Comparison of ENCODE assay signal across 8 mouse cellular contexts in the genomic region with DNA sequence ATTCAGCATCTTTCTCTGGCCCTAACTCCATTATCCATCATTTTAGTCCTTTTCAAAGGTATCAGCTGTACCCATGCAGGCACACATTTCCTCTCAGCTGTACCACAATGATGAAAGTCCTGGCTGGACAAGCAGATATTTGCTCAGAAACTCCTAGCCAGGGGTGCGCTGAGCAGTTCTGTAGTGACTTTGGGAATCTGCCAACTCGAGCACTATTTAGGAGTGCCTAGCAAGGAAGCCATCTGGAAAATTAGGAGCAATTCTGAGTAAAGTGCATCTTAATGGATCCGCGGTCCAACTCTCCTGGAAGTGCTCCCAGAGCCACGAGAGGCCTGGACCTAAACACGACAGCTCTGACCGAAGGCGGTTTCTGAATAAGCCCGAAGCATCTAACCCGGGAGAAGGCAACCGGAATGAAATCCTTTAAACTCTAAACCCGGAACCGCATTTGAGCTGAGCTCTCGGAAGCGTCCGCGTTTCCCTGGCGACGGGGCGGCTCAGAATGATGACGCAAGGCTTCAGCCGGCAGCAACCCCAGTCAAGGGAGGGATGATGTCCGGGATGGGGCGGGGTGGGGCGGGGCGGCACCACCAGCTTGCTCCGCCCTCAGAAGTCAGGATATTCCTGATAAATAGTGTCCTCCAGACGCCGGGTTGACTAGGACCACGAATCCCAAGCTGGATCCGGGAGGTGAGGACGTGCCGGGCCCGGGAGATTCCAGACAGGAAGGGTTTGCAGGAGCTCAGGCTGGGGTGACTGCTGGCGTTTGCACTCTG. TPM values are rescaled to one million over a fixed set of nuclear protein-coding genes. Genes with fewer than 3 reads are reported as not detected.
DNase-seq lines count a peak whose midpoint lies in the region; ATAC-seq and TF ChIP-seq lines count a peak whose summit lies in the region.

A gene (plus strand): TSS at position 596 of the 776 bp plus-strand sequence.

- no peaks in the 10 kb centered on the region for H3K27me3 ChIP-seq in hindbrain, embryonic 10.5 days (ENCODE audit: insufficient read depth, poor library complexity, severe bottlenecking)
- no peaks in the 10 kb centered on the region for H3K27me3 ChIP-seq in lung, postnatal 0 days (replicated peaks; ENCODE audit: insufficient read depth, low read length)

- H3K4me1 ChIP-seq in hindbrain, embryonic 10.5 days (replicated peaks) = peaks cover 15% of the 10 kb centered on the region
- H3K4me1 ChIP-seq in lung, postnatal 0 days (ENCODE audit: insufficient read depth, low read depth, low read length) = peaks cover 10% of the 10 kb centered on the region; the same call in 1 of the 2 replicates

- under 1% methylated on average over 35 of the region's 35 CpGs for WGBS in hindbrain, embryonic 10.5 days
- under 1% methylated on average over 35 of the region's 35 CpGs for WGBS in lung, postnatal 0 days

- H3K4me2 ChIP-seq in lung, postnatal 0 days (replicated peaks; ENCODE audit: low read depth, low read length) = peak within 1 kb of the TSS; percentile 68

- TF ChIP-seq EP300 in lung, postnatal 0 days (IDR thresholded peaks at IDR 0.05) = 0 out of 2 replicates have a peak, but pooled peaks have one; percentile 27

- DNase-seq in MEL-GATA-1-ER (ENCODE audit: extremely low read depth, low read depth) = peak; percentile 94
- peak; percentile 95 for DNase-seq in cerebellum, adult 8-10 months
- peak; percentile 94 for DNase-seq in hindbrain, embryonic 10.5 days (ENCODE audit: low spot score)
- peak; percentile 98 for DNase-seq in layer of hippocampus, adult 9-11 months
- DNase-seq in lung, postnatal 0 days (ENCODE audit: low spot score) = peak; percentile 98
- DNase-seq in ovary, postnatal 14 days (ENCODE audit: low spot score) = peak; percentile 96
- peak; percentile 95 for DNase-seq in thymus, postnatal 14 days

- H3K36me3 ChIP-seq in hindbrain, embryonic 10.5 days = 0 out of 2 replicates have a peak, but pooled peaks cover under 1% of the 10 kb centered on the region
- H3K36me3 ChIP-seq in lung, postnatal 0 days (ENCODE audit: insufficient read depth, low read length) = no peaks in the 10 kb centered on the region

- ATAC-seq in frontal cortex, adult (ENCODE audit: low TSS enrichment) = peak; percentile 97
- ATAC-seq in lung, postnatal 0 days = peak; percentile 96

- peak within 1 kb of the TSS; percentile 85 for H3K27ac ChIP-seq in hindbrain, embryonic 10.5 days
- H3K27ac ChIP-seq in lung, postnatal 0 days (ENCODE audit: low read length) = peak within 1 kb of the TSS; percentile 88

- H3K4me3 ChIP-seq in hindbrain, embryonic 10.5 days = peak within 1 kb of the TSS; percentile 71
- peak within 1 kb of the TSS; percentile 60 for H3K4me3 ChIP-seq in lung, postnatal 0 days (ENCODE audit: low read depth, low read length)

- H3K9ac ChIP-seq in lung, postnatal 0 days (replicated peaks; ENCODE audit: low read depth) = peak within 1 kb of the TSS; percentile 50

- no peak for TF ChIP-seq CTCF in lung, postnatal 0 days (IDR thresholded peaks at IDR 0.05)

- no peaks in the 10 kb centered on the region for H3K9me3 ChIP-seq in hindbrain, embryonic 10.5 days
- no peaks in the 10 kb centered on the region for H3K9me3 ChIP-seq in lung, postnatal 0 days (ENCODE audit: low read length)

RNA-seq across cellular contexts. Expression of the gene that starts here (rescaled TPM):
- polyA plus RNA-seq in hindbrain, embryonic 10.5 days (2016; fragmentation: Nextera tagmentation; extraction: Ambion mirVana) = 10.9 and 14.2 TPM in 2 replicates
- polyA plus RNA-seq in lung, postnatal 0 days (2015; fragmentation: Nextera tagmentation; extraction: Ambion mirVana) = 15.0 and 15.9 TPM in 2 replicates

Comparison
In these comparisons a context has a peak if more than half of its experiments do, and no peak if none do; other contexts are left out.
1. Peak in every context shown above with its lines: DNase-seq, ATAC-seq, H3K4me3 ChIP-seq and H3K27ac ChIP-seq.